Mouse (Mus musculus) hindbrain, embryonic 14.5 days (tissue): ENCODE measurements around the gene Laptm5. TPM values are rescaled to one million over a fixed set of nuclear protein-coding genes. Genes with fewer than 3 reads are reported as not detected.
A peak's percentile ranks its signal among the peaks of the same experiment; 100 is the strongest.

Experiments
- ATAC-seq: fragments of 200-750 bp; cut with Nextera tagmentation; 2 replicates; pipeline ENCODE4 v1.8.0; 2017; ENCODE audit warnings: moderate number of reproducible peaks, mild to moderate bottlenecking, moderate TSS enrichment, moderate library complexity; ENCODE audit not compliant: low FRiP score
- DNase-seq: peaks from one replicate; pipeline ENCODE4 v3.0.0-alpha.2; 2015; ENCODE audit warnings: low spot score
- H3K27ac ChIP-seq: fragments of 300-500 bp; sonication (generic); 2 replicates; pipeline ENCODE4 v1.5.1; 2014; ENCODE audit warnings: mild to moderate bottlenecking, moderate library complexity
- H3K27me3 ChIP-seq: fragments of 300-500 bp; sonication (generic); 2 replicates; pipeline ENCODE4 v1.6.1; 2014; ENCODE audit warnings: mild to moderate bottlenecking, low read length, mixed read lengths; ENCODE audit not compliant: control insufficient read depth, insufficient read depth
- H3K36me3 ChIP-seq: fragments of 300-500 bp; sonication (generic); replicated peaks from 2 replicates; pipeline ENCODE4 v1.6.1; 2014; ENCODE audit not compliant: control insufficient read depth, insufficient read depth
- H3K4me1 ChIP-seq: fragments of 300-500 bp; sonication (generic); replicated peaks from 2 replicates; pipeline ENCODE4 v1.6.1; 2014; ENCODE audit warnings: antibody characterized with exemption, low read length, mixed read lengths; ENCODE audit not compliant: control insufficient read depth, insufficient read depth
- H3K4me2 ChIP-seq: fragments of 300-500 bp; sonication (generic); replicated peaks from 2 replicates; pipeline ENCODE4 v1.6.1; 2014; ENCODE audit warnings: mild to moderate bottlenecking, moderate library complexity
- H3K4me3 ChIP-seq: fragments of 300-500 bp; sonication (generic); replicated peaks from 2 replicates; pipeline ENCODE4 v1.5.1; 2014; ENCODE audit warnings: mild to moderate bottlenecking, low read length
- H3K9ac ChIP-seq: fragments of 300-500 bp; sonication (generic); 2 replicates; pipeline ENCODE4 v1.6.1; 2014
- H3K9me3 ChIP-seq: fragments of 300-500 bp; sonication (generic); 2 replicates; pipeline ENCODE4 v1.6.1; 2016; ENCODE audit warnings: low read length; ENCODE audit not compliant: control insufficient read depth
- WGBS: fragments of 180-500 bp; shearing (Covaris S2); extraction: QIAGEN DNeasy Blood & Tissue Kit; methylation state at CpG from one replicate; pipeline ENCODE4 v1.1.7; 2014; 5-methylcytosine and 5-hydroxymethylcytosine counted together
- polyA plus RNA-seq: library from polyadenylated mRNA; unstranded; fragments of >200 nt; fragmentation: Nextera tagmentation; extraction: Ambion mirVana; gene quantifications from 2 replicates; pipeline ENCODE4 v1.2.1, GENCODE M21; 2014

The Laptm5 gene
- polyA plus RNA-seq, 1 experiment from 2014 or later: 37.4 TPM

DNA sequence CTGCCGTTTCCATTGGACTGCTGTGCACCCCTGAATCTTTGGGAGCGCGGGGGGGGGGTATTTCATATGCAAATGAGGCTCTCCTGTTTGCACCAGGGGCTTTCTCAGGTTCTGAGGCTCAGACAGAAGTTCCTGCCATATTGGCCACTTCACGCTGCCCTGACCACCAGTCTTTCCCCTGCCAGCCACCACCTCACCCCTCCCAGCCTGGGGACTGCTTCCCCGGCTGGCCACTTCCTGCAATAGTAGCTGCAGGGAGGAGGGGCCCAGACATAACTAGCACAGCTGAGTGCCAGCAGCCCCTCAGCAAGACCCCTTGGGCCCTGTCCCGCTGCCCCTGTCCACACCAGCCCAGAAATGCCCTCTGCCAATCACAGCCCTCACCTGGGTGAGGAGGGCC is 13.3 kb downstream of the Laptm5 start:
- H3K9me3 ChIP-seq: no peaks in the 10 kb centered on the region
- no peak overlapping the region for H3K4me2 ChIP-seq
- no peak overlapping the region for H3K27ac ChIP-seq
- H3K9ac ChIP-seq: no peak overlapping the region
- no peak overlapping the region for H3K4me3 ChIP-seq
- DNase-seq (no peak), ATAC-seq (no peak)
- H3K4me1 ChIP-seq: peaks cover 1% of the 10 kb centered on the region; the same call in 1 of the 2 replicates
- H3K27me3 ChIP-seq: no peaks in the 10 kb centered on the region
- H3K36me3 ChIP-seq: no peaks in the 10 kb centered on the region
- 50% methylated on average over 6 of the region's 6 CpGs for WGBS

DNA sequence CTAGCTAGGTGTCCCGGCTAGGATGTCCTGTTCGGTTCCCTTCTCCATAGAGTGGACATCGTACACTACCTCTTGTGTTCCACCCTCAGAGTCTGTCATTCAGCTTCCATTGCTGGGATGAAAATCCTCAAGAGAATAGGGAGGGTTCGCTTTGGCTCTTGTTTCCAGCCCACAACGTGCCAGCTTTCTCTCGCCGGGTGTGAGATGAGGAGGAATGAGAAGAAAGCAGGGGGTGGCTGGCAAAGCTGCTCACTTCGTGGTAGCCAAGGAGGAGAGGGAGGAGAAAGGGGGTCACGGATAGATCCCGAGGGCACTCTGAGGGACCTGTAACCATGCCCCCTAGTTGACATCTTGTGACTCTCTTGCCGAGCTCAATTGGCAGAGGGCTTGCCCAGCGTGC is 14.9 kb downstream of the Laptm5 start:
- Histone ChIP-seq H3K9ac (no peak overlapping the region), H3K9me3 (no peaks in the 10 kb centered on the region), H3K4me2 (no peak overlapping the region), H3K27me3 (no peaks in the 10 kb centered on the region), H3K4me1 (no peaks in the 10 kb centered on the region), H3K27ac (no peak overlapping the region), H3K36me3 (no peaks in the 10 kb centered on the region), H3K4me3 (no peak overlapping the region)
- DNase-seq (no peak), ATAC-seq (no peak)
- WGBS: 90% methylated on average over 12 of the region's 12 CpGs

DNA sequence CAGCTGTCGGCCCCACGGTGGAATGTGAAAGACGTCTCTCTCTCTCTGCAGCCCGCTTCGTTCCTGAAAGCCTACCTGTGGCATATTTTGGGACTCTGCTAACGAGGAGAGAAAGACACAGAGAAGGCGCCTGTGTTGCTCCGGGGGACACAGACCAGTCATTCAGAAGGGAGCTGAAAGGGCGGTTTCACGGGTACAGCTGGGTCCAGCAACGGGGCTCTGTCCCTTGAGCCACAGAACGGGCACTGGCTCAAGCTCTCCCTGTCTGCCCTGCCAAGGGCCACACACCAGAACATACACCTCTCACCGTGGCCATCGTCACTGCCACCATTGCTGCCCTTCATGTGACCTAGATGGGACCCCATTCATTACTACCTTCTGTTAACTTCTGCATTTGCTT is 29.7 kb downstream of the Laptm5 start:
- WGBS: 67% methylated on average over 14 of the region's 14 CpGs

DNA sequence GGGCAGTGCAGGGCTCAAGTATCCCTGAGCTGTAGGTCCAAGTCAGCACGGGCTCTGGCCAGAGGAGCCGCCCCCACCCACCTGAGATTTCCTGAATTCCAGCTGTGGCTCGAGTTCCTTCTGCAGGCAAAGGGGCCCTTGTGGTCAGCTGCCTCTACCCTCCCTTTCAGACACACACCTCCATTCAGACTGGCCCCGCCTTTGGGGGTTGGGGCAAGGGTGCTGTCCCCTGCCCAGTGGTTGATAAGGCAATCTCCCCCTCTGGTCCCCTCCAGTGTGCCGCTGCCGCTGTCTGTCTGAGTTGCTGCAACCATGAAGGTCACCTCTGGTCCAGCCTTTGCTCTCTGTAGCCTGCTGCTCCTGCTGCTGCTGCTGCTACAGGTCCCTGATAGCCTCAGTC is 31.2 kb downstream of the Laptm5 start, which contains the start of gene Matn1:
Matn1 (plus strand) TSS at position 274 of the 400 bp plus-strand sequence.
- no peaks in the 10 kb centered on the region for H3K36me3 ChIP-seq
- no peak within 1 kb of the TSS for H3K4me2 ChIP-seq
- no peaks in the 10 kb centered on the region for H3K9me3 ChIP-seq
- no peak for ATAC-seq
- no peak within 1 kb of the TSS for H3K27ac ChIP-seq
- no peaks in the 10 kb centered on the region; the same call in 1 of the 2 replicates for H3K4me1 ChIP-seq
- no peak within 1 kb of the TSS for H3K9ac ChIP-seq
- whole genome bisulfite sequencing: 52% methylated on average over 6 of the region's 6 CpGs
- H3K4me3 ChIP-seq: no peak within 1 kb of the TSS
- DNase-seq: no peak
- no peaks in the 10 kb centered on the region for H3K27me3 ChIP-seq

More for the DNA sequence above, 29.7 kb downstream of the Laptm5 start:
- ATAC-seq (no peak), DNase-seq (no peak)
- no peak overlapping the region for H3K27ac ChIP-seq
- H3K36me3 ChIP-seq: no peaks in the 10 kb centered on the region
- no peak overlapping the region for H3K4me3 ChIP-seq
- H3K4me1 ChIP-seq: no peaks in the 10 kb centered on the region; the same call in 1 of the 2 replicates
- H3K4me2 ChIP-seq: no peak overlapping the region
- H3K27me3 ChIP-seq: no peaks in the 10 kb centered on the region
- H3K9ac ChIP-seq: no peak overlapping the region
- no peaks in the 10 kb centered on the region for H3K9me3 ChIP-seq

DNA sequence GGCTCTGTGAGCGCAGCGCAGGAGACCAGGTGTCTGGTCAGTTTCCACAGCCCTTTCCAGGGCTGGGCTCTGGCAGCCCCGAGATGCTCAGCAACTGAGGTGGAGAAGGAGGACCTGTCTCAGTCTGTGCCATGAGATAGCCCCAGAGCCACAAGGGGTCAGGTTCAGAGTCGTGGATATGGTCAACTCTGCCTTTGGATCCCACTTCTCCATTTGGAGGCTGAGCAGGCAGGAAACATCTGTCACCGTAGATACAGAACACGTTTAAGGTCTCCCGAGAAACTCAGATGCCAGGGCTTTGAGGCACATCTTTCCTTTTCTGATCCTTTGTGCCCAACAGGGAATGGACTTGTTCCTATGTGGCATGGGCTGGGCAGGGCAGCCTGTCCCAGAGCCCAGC is 31.9 kb downstream of the Laptm5 start:
- H3K4me2 ChIP-seq: no peak overlapping the region
- H3K4me1 ChIP-seq: no peaks in the 10 kb centered on the region; the same call in 1 of the 2 replicates
- DNase-seq (no peak), ATAC-seq (no peak)
- H3K27ac ChIP-seq: no peak overlapping the region
- H3K36me3 ChIP-seq: no peaks in the 10 kb centered on the region
- no peak overlapping the region for H3K9ac ChIP-seq
- no peaks in the 10 kb centered on the region for H3K9me3 ChIP-seq
- no peaks in the 10 kb centered on the region for H3K27me3 ChIP-seq
- no peak overlapping the region for H3K4me3 ChIP-seq
- 80% methylated on average over 7 of the region's 7 CpGs for WGBS

DNA sequence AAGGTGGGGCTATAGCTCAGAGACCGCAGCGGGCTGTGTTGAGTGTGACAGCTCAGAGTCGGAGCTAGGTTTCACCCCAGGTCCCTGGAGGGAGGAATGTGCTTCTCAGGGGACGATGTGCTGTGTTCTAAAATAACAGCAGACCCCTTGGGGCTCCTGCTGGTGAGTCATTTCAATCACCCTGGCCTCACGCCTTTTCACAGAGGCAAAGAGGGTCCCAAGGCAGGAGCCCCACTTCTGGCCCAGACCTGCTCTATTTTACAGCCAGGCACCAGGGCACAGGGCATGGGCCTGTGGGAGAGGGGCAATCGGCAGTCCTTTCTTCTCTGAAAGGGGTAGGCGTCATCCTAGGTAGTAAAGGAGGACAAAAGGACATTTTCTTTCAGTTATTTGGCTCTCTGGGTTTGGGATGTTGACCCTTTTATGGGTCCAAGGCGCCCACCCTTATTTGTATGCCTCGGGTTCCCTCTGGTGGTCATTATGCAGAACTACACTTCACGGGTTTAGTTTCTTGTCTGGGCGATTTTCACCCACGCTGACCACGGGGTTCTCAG is 34.2 kb downstream of the Laptm5 start:
- Histone ChIP-seq H3K36me3 (no peaks in the 10 kb centered on the region), H3K4me1 (no peaks in the 10 kb centered on the region; the same call in 1 of the 2 replicates), H3K9me3 (no peaks in the 10 kb centered on the region), H3K27me3 (no peaks in the 10 kb centered on the region), H3K27ac (no peak overlapping the region), H3K4me2 (no peak overlapping the region), H3K9ac (no peak overlapping the region), H3K4me3 (no peak overlapping the region)
- DNase-seq (peak; percentile 81), ATAC-seq (no peak)
- 20% methylated on average over 13 of the region's 13 CpGs for WGBS

DNA sequence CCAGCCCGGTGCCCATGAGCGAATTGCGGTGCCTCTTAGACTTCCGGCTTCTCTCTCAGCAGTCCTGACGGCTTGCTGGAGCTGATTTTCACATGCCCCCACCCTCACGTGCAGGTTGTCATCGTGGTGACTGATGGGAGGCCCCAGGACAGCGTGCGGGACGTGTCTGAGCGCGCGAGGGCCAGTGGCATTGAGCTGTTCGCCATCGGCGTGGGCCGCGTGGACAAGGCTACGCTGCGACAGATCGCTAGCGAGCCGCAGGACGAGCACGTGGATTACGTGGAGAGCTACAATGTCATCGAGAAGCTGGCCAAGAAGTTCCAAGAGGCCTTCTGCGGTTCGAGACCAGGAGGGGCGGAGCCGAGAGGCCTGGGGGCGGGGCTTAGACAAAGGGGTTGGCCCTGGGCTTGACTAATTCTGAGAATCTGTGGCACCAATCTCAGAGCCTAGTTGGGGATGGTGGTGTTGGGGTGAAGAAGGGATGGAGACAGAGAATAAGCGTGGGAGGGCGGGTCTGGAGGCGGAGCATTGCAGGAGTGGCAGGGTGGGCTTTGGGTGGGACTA is 37.0 kb downstream of the Laptm5 start:
- Histone ChIP-seq H3K4me2 (no peak overlapping the region), H3K36me3 (no peaks in the 10 kb centered on the region), H3K9ac (no peak overlapping the region), H3K27me3 (no peaks in the 10 kb centered on the region), H3K4me3 (no peak overlapping the region), H3K9me3 (no peaks in the 10 kb centered on the region), H3K4me1 (no peaks in the 10 kb centered on the region; the same call in 1 of the 2 replicates), H3K27ac (no peak overlapping the region)
- ATAC-seq (no peak), DNase-seq (no peak)
- 84% methylated on average over 35 of the region's 35 CpGs for WGBS

DNA sequence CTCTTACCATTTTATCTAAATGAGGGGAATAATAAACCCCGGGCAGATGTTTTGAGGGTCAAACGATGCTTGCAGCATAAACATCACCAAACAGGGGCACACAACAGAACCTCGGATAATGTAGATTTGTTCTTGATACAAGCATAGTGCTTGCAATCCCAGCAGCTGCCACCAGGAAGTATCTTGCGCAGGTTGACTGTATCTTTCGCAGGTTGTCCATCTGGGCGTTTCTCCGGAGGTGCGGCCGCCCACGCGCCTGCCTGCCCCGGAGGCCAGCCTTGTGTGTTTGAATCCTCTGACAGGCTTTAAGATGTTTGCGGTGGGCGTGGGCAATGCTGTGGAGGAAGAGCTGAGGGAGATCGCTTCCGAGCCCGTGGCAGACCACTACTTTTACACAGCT is 39.6 kb downstream of the Laptm5 start:
- Histone ChIP-seq H3K9me3 (no peaks in the 10 kb centered on the region), H3K4me3 (no peak overlapping the region), H3K36me3 (no peaks in the 10 kb centered on the region), H3K27me3 (no peaks in the 10 kb centered on the region), H3K4me1 (no peaks in the 10 kb centered on the region), H3K9ac (no peak overlapping the region), H3K27ac (no peak overlapping the region), H3K4me2 (no peak overlapping the region)
- DNase-seq: no peak
- 57% methylated on average over 17 of the region's 17 CpGs for WGBS
- ATAC-seq: no peak

DNA sequence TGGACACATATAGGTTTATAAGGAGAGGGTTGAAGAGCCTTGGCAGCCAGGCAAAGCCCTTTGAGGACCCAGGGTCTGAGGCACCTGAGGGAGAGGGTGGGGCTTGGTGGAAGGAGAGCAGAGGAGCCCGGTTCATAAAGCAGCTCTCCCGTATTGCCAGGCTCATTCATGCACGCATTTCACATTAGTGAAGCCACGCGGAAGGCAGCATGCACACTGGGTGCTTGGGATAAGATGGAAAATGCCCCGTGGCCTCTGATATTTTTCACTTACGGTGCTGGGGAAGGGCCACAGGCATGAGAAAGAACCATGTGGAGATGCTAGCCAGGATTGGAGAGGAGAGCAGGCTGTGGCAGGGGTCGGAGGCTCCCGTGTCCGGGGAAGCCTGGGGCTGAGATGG is 44.2 kb downstream of the Laptm5 start:
- no peak for DNase-seq
- Histone ChIP-seq H3K9ac (no peak overlapping the region), H3K36me3 (no peaks in the 10 kb centered on the region), H3K4me1 (no peaks in the 10 kb centered on the region), H3K27ac (no peak overlapping the region), H3K9me3 (no peaks in the 10 kb centered on the region), H3K27me3 (no peaks in the 10 kb centered on the region), H3K4me3 (no peak overlapping the region), H3K4me2 (no peak overlapping the region)
- 56% methylated on average over 10 of the region's 10 CpGs for WGBS
- no peak for ATAC-seq

DNA sequence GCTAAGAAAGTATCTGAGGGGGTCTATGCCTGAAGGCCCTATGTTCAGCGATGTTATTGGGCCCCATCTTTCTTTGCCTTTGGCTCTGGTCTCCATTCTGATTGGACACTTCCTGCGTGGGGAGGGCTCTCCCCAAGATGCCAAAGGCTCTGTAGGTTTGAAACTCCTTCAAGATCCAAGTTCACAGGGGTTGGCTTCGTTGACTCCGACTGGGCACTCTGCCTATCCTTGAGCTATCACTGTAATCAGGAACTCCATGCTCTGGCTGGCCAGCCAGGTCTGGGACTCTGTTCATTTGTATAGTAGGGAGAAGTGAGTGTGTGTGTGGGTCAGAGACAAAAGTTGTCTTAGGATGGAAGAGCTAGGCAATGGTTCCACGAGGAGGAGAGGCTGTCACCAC is 45.9 kb downstream of the Laptm5 start:
- 70% methylated on average over 5 of the region's 5 CpGs for WGBS
- no peak for ATAC-seq

More for the DNA sequence above, 45.9 kb downstream of the Laptm5 start:
- no peak overlapping the region for H3K4me2 ChIP-seq
- no peaks in the 10 kb centered on the region for H3K4me1 ChIP-seq
- H3K27ac ChIP-seq: no peak overlapping the region
- DNase-seq: no peak
- H3K9me3 ChIP-seq: no peaks in the 10 kb centered on the region
- no peaks in the 10 kb centered on the region for H3K27me3 ChIP-seq
- no peak overlapping the region for H3K9ac ChIP-seq
- H3K36me3 ChIP-seq: no peaks in the 10 kb centered on the region
- H3K4me3 ChIP-seq: no peak overlapping the region
